Mouse (Mus musculus): ENCODE results near the gene Themis. TPM values are rescaled to one million over a fixed set of nuclear protein-coding genes. Genes with fewer than 3 reads are reported as not detected.

The Themis gene
- polyA plus RNA-seq, 1 experiment = 0.78 TPM

DNA sequence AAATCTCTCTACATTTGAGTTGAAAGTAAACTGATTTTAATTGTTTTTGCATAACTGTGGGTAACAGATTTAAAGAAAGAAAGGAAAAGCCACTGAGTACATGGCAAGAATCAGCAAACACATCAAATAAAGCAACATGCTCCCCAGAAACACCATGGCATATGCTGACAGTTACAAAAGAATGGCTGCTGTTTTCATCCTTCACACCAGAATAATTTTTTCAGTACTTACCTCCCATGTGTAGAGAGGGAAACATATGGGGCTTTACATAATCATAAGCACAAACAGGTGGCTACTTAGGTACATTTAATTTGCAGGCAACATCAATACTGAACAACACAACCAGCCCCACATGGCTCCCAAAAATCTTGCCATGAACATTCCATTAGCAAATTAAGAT is 86.8 kb downstream of the Themis start:
- TF ChIP-seq CTCF (IDR thresholded peaks at IDR 0.05; ENCODE audit: extremely low read depth, insufficient read depth, insufficient read length, insufficient replicate concordance) (no peak), POLR2A (IDR thresholded peaks at IDR 0.05; ENCODE audit: low read depth, low read length) (no peak)
- no peak for DNase-seq (ENCODE audit: low read depth in 1 of 2, low spot score in 2 of 2)
- H3K27me3 ChIP-seq (ENCODE audit: control insufficient read depth, insufficient read depth, low read length) = no peaks in the 10 kb centered on the region
- no peaks in the 10 kb centered on the region for H3K36me3 ChIP-seq (ENCODE audit: control insufficient read depth, insufficient read depth, low read length)
- no peak overlapping the region for H3K27ac ChIP-seq (ENCODE audit: insufficient read depth, low read length)
- H3K4me1 ChIP-seq (ENCODE audit: control insufficient read depth, insufficient read depth, insufficient read length) = no peaks in the 10 kb centered on the region
- H3K4me3 ChIP-seq (ENCODE audit: extremely low read depth, insufficient read depth, insufficient read length) = no peak overlapping the region

DNA sequence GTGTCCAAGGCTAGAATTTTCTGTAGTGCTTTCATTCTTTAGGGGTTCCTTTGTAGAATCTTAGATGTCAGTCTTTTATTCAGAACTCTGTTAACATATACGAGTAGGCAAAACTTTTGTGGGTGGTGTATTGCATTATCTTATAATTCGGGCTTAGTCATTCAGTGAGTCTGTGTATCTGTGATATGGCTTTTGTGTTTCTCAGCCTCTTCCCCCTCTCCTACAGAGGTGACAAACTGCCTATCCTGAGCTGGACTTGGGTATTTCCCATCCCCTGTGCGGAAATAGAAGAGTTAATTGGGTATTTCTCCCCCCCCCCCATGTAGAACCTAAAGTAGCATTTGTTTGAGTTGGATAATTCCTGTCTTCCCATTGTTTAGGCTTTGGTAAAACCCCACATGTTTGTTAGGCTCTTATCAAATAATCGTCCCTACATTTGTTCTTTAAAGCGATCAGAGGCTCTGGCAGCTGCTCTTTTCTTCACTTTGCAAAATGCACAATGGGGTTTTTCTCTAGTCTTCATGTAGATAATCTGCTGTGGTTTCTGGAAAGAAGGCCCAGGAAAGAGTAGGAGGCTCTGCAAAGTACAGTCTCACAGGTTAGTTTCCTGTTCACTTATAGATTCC is 108.7 kb downstream of the Themis start:
- H3K27me3 ChIP-seq (ENCODE audit: control insufficient read depth, insufficient read depth, low read length) = no peaks in the 10 kb centered on the region
- no peak for TF ChIP-seq POLR2A (IDR thresholded peaks at IDR 0.05; ENCODE audit: low read depth, low read length)
- no peak for TF ChIP-seq CTCF (IDR thresholded peaks at IDR 0.05; ENCODE audit: extremely low read depth, insufficient read depth, insufficient read length, insufficient replicate concordance)
- WGBS = 77% methylated on average over 5 of the region's 5 CpGs
- no peaks in the 10 kb centered on the region for H3K36me3 ChIP-seq (ENCODE audit: control insufficient read depth, insufficient read depth, low read length)
- no peaks in the 10 kb centered on the region for H3K4me1 ChIP-seq (ENCODE audit: control insufficient read depth, insufficient read depth, insufficient read length)
- H3K4me3 ChIP-seq (ENCODE audit: extremely low read depth, insufficient read depth, insufficient read length) = no peak overlapping the region
- H3K27ac ChIP-seq (ENCODE audit: insufficient read depth, low read length) = no peak overlapping the region
- DNase-seq (ENCODE audit: low read depth in 1 of 2, low spot score in 2 of 2) = no peak

DNA sequence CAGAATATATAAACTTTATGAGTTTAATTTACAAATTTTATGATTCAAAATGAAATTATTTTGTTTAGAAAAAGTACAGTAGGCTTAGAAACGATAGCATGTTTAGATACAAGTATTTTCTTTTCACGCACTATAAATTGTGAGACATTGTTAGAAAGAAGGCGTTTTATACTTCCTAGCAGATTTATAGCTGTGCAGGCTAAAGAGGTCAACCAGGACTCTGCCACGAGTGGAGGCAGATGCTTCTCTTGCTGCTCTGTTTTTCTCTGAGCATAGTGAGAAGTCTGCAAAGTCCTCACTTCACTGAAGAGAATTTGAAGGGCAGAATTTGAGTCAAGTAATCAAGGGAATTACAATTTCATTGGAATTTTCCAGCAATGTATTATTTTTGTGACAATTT is 131.3 kb downstream of the Themis start:
- H3K27me3 ChIP-seq (ENCODE audit: control insufficient read depth, insufficient read depth, low read length) = no peaks in the 10 kb centered on the region
- H3K4me3 ChIP-seq (ENCODE audit: extremely low read depth, insufficient read depth, insufficient read length) = no peak overlapping the region
- no peak for TF ChIP-seq CTCF (IDR thresholded peaks at IDR 0.05; ENCODE audit: extremely low read depth, insufficient read depth, insufficient read length, insufficient replicate concordance)
- TF ChIP-seq POLR2A (IDR thresholded peaks at IDR 0.05; ENCODE audit: low read depth, low read length) = no peak
- no peaks in the 10 kb centered on the region for H3K36me3 ChIP-seq (ENCODE audit: control insufficient read depth, insufficient read depth, low read length)
- no peak overlapping the region for H3K27ac ChIP-seq (ENCODE audit: insufficient read depth, low read length)
- DNase-seq (ENCODE audit: low read depth in 1 of 2, low spot score in 2 of 2) = no peak
- WGBS = 76% methylated on average over 4 of the region's 4 CpGs
- no peaks in the 10 kb centered on the region for H3K4me1 ChIP-seq (ENCODE audit: control insufficient read depth, insufficient read depth, insufficient read length)

DNA sequence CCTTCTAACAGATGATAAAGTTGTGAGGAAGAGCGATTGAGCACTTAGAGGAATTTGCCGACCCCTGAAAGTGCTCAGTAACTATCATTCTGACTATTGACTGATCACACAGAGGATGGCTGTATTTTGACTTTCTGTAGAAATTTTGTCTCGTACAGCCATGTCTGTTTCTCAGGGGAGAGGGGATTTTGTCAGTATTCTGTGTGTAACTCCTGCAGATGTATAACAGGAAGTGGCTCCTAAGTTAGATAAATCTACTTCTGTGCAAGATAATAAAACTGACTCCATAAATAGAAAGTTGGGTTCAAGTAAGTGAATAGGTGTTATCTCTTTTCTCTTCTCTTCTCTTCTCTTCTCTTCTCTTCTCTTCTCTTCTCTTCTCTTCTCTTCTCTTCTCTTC is 137.0 kb downstream of the Themis start:
- no peak for DNase-seq (ENCODE audit: low read depth in 1 of 2, low spot score in 2 of 2)
- Histone ChIP-seq H3K27me3 (ENCODE audit: control insufficient read depth, insufficient read depth, low read length) (no peaks in the 10 kb centered on the region), H3K27ac (ENCODE audit: insufficient read depth, low read length) (no peak overlapping the region), H3K4me3 (ENCODE audit: extremely low read depth, insufficient read depth, insufficient read length) (no peak overlapping the region), H3K4me1 (ENCODE audit: control insufficient read depth, insufficient read depth, insufficient read length) (no peaks in the 10 kb centered on the region), H3K36me3 (ENCODE audit: control insufficient read depth, insufficient read depth, low read length) (no peaks in the 10 kb centered on the region)
- no peak for TF ChIP-seq POLR2A (IDR thresholded peaks at IDR 0.05; ENCODE audit: low read depth, low read length)
- TF ChIP-seq CTCF (IDR thresholded peaks at IDR 0.05; ENCODE audit: extremely low read depth, insufficient read depth, insufficient read length, insufficient replicate concordance) = no peak
- 73% methylated on average over 3 of the region's 3 CpGs for whole genome bisulfite sequencing

DNA sequence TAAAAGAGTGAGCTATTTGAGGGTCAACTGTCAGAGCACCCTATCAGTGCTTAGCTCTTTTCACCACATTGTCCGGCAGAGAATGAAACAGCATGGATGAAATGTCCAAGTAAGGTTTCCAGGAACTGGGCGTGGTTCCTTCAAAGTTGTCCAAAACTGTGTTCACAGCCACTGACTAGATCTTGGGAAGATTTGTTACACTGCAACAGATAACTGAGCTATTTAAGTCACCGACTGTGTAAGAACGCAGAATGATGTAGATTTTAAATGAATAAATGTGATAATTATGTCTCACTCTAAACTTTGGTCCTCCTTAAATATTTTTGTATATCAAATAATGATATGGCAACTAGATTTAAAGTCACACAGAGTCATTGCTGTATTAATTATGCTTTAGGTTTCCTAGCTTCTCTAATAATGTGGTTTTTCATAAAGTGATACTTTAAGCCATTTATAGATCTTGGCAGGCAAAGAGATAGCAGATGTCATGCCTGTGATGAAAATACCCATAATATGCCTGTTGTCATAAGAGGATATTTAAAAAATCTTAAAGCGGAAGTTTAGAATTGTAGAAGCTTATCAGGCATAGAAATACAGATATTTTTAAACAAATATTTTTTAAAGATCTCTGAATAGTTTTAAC is 143.9 kb downstream of the Themis start:
- Histone ChIP-seq H3K4me1 (ENCODE audit: control insufficient read depth, insufficient read depth, insufficient read length) (no peaks in the 10 kb centered on the region), H3K27ac (ENCODE audit: insufficient read depth, low read length) (no peak overlapping the region), H3K36me3 (ENCODE audit: control insufficient read depth, insufficient read depth, low read length) (no peaks in the 10 kb centered on the region), H3K4me3 (ENCODE audit: extremely low read depth, insufficient read depth, insufficient read length) (no peak overlapping the region), H3K27me3 (ENCODE audit: control insufficient read depth, insufficient read depth, low read length) (no peaks in the 10 kb centered on the region)
- no peak for DNase-seq (ENCODE audit: low read depth in 1 of 2, low spot score in 2 of 2)
- TF ChIP-seq POLR2A (IDR thresholded peaks at IDR 0.05; ENCODE audit: low read depth, low read length) (no peak), CTCF (IDR thresholded peaks at IDR 0.05; ENCODE audit: extremely low read depth, insufficient read depth, insufficient read length, insufficient replicate concordance) (no peak)
- WGBS = 89% methylated on average over 5 of the region's 5 CpGs

DNA sequence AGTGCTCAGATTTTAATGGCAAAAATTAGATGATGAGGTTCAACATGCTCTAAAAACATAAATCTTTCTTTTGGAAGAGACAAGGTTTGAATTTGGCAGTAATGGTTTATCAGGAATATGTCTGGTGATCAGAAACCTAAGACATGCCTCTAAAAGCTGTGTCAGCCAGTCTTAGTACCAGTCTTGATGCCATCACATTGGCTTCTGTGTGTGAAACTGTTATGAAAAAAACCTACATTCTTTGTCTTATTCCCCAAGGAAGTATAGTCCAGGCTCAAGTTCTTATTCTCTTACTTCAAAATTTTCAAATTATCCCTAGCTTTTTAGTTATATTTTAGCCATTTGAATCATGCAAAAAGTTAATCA is 144.4 kb downstream of the Themis start:
- H3K4me3 ChIP-seq (ENCODE audit: extremely low read depth, insufficient read depth, insufficient read length) = no peak overlapping the region
- no peak overlapping the region for H3K27ac ChIP-seq (ENCODE audit: insufficient read depth, low read length)
- DNase-seq (ENCODE audit: low read depth in 1 of 2, low spot score in 2 of 2) = no peak
- no peaks in the 10 kb centered on the region for H3K27me3 ChIP-seq (ENCODE audit: control insufficient read depth, insufficient read depth, low read length)
- H3K36me3 ChIP-seq (ENCODE audit: control insufficient read depth, insufficient read depth, low read length) = no peaks in the 10 kb centered on the region
- no peaks in the 10 kb centered on the region for H3K4me1 ChIP-seq (ENCODE audit: control insufficient read depth, insufficient read depth, insufficient read length)
- TF ChIP-seq POLR2A (IDR thresholded peaks at IDR 0.05; ENCODE audit: low read depth, low read length) = no peak
- no peak for TF ChIP-seq CTCF (IDR thresholded peaks at IDR 0.05; ENCODE audit: extremely low read depth, insufficient read depth, insufficient read length, insufficient replicate concordance)

DNA sequence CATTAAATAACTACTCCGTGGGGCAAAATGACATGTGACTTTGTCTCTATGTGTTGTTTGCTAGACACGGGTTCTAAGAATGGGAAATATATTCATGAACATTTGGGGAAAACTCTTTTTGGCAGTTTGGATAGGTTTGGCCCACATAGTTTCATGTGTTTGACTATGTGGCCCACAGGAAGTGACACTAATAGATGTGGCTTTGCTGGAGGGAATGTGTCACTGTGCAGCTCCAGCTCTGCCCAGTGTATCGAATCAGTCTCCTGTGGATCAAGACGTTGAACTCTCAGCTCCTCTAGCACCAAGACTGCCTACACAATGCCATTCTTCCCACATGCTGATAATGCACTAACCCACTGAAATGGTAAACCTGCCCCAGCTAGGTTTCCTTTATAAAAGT is 148.0 kb downstream of the Themis start:
- no peak for DNase-seq (ENCODE audit: low read depth in 1 of 2, low spot score in 2 of 2)
- H3K36me3 ChIP-seq (ENCODE audit: control insufficient read depth, insufficient read depth, low read length) = no peaks in the 10 kb centered on the region
- WGBS = 52% methylated on average over 4 of the region's 4 CpGs
- H3K27ac ChIP-seq (ENCODE audit: insufficient read depth, low read length) = no peak overlapping the region
- no peak overlapping the region for H3K4me3 ChIP-seq (ENCODE audit: extremely low read depth, insufficient read depth, insufficient read length)
- TF ChIP-seq CTCF (IDR thresholded peaks at IDR 0.05; ENCODE audit: extremely low read depth, insufficient read depth, insufficient read length, insufficient replicate concordance) = no peak
- no peak for TF ChIP-seq POLR2A (IDR thresholded peaks at IDR 0.05; ENCODE audit: low read depth, low read length)
- H3K27me3 ChIP-seq (ENCODE audit: control insufficient read depth, insufficient read depth, low read length) = no peaks in the 10 kb centered on the region
- no peaks in the 10 kb centered on the region for H3K4me1 ChIP-seq (ENCODE audit: control insufficient read depth, insufficient read depth, insufficient read length)

All from spleen, adult 2 months (tissue).